Mouse (Mus musculus): ENCODE results near the gene Ssr2.

Gene Ssr2

DNA sequence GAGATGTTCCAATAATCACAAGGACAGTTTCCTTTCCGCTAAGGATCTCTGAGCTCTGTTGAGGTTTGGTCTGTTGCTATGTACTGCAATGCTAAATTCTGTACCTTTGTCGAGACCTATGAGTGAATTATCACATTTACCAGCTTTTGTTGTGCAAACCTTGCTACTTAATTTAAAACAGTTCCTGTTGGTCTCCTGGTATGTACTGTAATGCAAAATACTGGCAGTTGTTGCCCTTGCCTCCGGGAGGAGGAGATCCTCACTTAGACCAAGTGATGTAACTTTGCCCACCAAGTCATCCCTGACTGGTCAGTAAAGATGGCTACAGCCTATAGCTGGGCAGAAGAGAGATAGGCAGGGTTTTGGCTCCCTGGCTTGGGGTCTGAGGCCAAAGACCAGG lies at the start of gene Ssr2:
Gene Ssr2, plus strand, starts transcription at position 337 of the 400 bp plus-strand sequence.
- DNase-seq (ENCODE audit: low read depth, low spot score), result no peak

DNA sequence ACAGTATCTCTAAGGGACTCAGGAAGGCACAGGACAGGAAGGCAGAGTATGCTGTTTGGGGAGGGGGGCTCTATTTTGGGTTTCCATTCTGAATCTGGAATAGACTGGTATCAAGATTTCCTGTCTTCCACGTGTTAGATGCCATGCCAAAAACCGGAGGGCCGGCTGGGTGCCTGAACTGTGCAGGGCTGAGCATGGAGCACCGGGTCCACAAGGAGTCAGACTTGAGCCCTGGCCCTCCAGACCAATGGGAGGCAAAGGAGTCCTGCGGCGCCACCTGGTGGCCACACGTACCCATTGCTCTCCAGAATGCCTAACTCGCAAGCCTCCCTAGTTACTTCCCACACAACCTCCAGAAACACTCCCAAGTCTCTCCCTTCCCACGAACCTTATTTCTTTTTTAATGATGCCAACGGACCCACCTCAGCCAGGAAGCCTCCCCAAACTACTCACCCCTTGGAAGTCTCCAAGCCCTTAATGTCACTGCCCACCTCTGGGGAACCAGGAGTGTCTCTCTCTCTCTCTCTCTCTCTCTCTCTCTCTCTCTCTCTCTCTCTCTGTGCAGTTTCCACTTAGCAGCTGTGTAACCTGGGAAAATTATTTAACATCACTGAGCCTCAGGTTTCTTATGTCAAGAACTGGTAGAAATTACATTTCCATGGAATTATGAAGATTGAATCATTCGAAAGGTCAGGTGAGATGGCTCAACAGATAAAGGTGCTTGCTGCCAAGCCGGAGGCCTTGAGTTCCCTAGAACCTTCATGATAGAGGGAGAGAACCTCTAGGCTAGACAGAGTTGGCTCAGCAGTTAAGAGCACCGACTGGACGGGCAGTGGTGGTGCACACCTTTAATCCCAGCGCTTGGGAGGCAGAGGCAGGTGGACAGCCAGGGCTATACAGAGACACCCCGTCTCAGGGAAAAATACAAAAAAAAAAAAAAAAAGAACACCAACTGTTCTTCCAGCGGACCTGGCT lies 49.2 kb upstream of the Ssr2 start:
- peak; percentile 93 for DNase-seq (ENCODE audit: low read depth, low spot score)

DNA sequence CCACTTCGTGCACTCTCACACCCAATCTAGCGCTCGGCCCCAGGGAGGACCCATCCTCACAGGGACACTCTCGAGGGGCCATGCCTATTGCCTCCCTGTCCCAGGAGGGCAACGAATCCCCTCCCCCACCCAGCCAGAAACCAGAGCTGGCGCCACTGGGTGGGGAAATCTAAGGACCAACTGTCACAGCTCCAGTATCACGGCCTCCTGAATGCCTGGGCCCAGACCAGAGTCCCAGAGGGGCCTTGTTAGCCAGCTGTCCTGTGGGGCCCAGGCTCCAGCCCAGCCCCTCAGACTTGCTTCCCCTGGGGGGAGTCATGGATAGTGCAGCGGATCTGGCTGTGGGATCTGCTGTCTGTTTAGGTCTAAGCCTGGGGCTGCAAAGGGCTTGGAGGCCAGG lies 48.1 kb upstream of the Ssr2 start:
- DNase-seq (ENCODE audit: low read depth, low spot score), result no peak

DNA sequence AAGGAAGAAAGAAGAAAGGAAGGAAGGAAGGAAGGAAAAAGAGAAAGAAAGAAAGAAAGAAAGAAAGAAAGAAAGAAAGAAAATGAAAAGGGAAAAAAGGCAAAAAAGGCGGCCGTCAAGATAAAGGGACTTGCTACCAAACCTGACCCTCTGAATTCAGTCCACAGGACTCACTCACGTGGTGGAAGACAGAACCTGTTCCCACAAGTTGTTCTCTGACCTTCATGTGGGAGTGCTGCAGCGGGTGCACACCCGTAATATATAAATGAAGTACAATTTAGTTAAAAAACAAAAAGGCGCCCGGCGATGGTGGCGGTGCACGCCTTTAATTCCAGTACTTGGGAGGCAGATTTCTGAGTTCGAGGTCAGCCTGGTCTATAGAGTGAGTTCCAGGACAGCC lies 47.0 kb upstream of the Ssr2 start:
- no peak for DNase-seq (ENCODE audit: low read depth, low spot score)

DNA sequence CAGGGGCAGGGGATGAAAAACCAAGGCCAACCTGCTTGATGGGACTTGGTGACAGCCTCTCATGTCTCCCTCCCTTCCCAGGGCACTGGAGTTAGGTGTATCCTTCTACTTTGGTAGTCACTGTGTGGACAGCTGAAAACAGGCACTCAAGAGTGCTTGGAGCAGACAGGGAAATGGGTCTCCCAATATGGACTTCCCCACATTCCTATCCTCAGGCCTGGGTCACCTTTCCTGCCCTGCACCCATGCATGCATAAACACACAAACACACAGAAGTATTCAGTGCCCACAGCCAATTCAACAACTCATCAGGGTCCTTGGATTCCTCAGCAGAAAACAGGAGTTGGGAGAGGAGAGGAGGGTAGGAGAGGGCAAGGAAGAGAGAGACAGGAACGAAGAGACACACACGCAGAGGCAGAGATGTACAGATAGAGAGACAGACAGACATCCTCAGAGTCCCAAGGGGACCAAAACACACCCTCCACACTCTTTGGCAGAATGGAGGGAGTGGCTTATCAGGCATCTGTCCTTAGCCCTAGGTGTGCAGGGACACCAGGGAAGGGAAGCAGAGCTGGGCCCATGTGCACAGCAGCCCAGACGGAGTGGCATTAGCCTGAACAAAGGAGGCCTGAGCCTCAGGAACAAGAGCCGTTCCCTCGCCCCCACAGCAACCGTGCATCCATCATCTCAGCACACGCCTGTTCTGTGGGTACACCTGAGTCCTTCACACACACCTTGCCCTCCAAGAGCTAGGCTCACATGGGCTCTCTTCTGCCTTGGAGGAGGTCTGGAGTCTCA lies 46.3 kb upstream of the Ssr2 start:
- DNase-seq (ENCODE audit: low read depth, low spot score), result no peak

DNA sequence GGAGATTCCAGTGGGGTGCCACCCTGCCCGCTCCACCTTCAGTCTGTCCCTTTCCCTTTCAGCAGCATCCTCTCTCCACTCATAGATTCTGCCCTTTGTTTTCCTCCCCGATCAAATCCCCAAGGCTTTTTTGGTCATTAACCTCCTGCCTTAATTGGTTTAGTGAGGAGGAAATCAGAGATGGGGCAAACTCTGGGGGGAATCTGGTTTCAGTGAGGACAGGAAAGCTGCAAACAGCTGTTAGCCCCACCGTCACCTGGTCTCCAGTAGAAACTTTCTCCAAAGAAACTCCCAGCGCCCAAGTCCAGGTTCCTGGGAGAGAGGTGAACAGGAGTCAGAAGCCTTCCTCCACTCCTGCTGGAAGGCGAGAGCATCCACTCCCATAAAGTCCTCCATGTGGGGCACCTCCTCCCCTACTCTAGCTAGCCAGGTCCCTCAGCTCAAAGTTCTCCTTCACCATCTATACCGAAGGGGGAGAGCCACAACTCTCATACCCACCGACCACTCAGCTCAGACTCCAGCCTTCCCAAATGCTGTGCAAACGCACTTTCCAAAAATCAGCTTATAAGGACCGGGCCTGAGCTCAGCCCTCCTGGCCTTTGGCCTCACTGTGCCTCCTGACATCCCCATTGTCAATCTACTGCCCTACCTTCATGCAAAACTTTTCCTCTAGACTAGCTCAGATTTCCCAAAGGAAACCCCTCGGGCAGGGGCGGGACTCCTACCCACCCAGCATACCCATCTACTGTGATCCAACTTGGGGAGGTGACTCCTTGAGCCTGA lies 45.4 kb upstream of the Ssr2 start:
- no peak for DNase-seq (ENCODE audit: low read depth, low spot score)

DNA sequence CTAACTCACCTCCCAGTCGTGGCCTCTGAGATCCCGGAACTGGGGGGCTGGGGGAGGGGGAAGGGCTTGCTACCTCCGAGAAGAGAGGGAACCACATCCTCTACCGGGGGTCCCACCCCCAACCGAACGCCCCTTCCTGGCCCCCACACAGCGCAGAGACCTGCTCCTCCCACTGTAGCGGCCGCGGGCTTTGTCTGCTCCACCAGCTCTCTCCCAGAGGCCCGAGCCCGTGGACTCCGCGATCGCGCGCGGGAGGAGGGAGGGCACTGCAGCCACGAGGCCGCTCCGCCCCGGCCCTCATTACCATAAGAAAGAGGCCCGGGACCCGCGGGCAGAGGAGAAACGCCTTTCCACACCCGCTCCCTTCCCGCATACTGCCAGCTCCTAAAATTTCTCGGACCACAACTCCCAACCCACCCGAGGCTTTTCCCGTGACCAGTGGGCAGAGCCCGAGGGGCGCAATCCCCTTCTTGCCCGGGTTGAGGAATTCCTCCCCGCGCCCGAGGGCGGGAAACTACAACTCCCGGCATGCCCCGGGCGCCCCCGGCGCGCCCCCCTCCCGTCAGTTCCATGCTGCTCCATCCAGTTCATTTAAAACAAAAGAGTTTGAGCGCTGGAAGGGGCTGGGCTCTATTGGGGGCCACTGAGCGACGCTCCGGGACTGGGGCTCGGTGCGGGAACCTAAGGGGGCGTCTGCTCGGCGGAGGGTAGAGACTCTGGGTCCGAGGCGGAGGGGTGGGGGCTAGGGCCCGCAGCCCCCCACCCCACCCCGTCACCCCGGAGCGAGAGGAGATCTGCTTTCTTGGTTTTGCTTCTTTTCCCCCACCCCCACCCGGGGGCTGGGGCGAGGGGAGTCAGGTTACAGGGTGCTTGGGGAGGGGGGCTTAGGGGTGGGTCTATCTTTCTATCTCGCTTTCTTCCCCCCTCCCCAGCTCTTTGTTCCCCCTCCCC lies 44.1 kb upstream of the Ssr2 start:
- peak; percentile 94 for DNase-seq (ENCODE audit: low read depth, low spot score)

DNA sequence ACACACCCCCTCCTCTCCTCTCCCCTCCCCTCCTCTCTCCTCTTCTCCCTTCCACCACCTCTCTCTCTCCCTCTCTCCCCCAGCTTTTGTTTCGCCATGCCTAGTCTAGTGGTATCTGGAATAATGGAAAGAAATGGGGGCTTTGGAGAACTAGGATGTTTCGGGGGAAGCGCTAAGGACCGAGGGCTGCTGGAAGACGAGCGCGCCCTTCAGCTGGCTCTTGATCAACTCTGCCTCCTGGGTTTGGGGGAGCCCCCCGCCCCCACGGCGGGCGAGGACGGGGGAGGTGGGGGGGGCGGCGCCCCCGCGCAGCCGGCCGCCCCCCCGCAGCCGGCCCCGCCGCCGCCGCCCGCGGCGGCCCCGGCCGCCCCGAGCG lies 43.4 kb upstream of the Ssr2 start, which contains the start of gene Mex3a:
Gene Mex3a, plus strand, starts transcription at position 97 of the 376 bp plus-strand sequence.
- no peak for DNase-seq (ENCODE audit: low read depth, low spot score)

DNA sequence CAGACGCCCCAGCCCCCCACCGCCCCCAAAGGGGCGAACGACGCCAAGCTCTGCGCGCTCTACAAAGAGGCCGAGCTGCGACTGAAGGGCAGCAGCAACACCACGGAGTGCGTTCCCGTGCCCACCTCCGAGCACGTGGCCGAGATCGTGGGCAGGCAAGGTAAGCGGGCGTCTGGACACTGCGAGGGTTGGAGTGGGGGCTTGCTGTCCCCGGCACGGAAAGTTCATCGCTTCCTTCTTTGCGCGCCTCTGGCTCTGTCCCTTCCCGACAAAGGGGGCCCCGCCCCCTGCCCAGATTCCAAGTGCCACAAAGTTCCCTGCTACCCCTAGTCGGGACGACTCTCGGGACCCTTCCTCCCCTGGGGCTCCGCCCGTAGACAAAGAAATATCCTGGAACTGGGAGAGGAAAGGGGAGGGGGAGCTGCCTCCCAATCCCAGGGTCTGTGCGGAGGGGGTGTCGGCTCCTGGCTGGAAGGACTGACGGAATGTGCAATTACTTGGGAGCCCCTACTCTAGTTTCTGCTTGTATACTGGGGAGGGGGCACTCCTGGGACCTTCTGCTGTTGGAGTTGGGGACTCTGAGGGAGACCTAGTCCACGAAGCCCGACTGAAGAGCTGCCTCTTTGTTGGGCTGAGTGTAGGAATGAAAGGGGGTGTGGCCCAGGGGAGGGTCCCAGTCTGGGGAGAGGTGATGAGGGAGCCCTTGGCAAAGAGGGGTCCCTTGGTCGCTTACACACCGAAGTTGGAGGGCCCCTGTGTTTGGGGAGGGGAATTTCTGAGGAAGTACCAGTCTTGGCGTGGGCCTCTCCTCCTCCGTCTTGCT lies 42.8 kb upstream of the Ssr2 start:
- peak; percentile 70 for DNase-seq (ENCODE audit: low read depth, low spot score)

DNA sequence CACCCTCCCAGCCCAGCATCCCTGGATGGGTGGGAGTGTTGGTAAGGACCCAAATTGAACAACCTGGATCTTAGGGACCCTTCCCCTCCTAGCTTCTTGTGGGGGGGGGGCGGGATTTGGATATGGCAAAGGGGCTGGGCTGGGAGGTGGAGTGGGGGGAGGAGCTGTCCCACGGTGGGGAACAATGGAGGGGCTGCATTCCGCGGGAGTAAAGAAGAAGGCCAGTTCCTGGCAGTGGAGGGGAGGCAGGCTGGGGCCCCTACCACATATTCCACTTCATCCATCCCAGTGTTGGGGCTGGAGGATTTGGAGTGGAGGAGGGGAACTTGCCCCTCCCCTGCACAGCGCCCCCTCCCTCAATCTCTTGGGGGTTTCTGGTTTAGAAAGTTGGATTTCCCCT lies 42.0 kb upstream of the Ssr2 start:
- DNase-seq (ENCODE audit: low read depth, low spot score), result no peak

DNA sequence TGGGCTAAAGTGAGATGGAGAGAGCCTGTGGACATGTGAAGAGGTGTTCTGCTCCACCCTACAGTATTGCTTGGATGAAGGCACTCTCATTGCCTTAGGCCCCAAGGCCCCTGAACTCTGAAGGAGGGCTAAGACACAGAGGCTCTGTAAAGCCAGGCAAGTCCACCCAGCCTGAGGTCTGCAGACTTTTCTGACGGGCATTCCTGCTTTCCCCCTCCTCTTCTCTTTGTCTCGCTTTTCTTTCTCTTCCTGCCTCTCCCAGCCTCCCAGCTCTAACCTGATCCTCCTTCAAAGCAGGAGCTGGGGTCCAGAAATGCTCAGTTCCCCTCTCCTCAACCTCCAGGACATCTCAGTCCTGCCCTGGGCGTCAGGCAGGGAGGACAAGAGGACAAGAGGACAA lies 40.7 kb upstream of the Ssr2 start:
- no peak for DNase-seq (ENCODE audit: low read depth, low spot score)

DNA sequence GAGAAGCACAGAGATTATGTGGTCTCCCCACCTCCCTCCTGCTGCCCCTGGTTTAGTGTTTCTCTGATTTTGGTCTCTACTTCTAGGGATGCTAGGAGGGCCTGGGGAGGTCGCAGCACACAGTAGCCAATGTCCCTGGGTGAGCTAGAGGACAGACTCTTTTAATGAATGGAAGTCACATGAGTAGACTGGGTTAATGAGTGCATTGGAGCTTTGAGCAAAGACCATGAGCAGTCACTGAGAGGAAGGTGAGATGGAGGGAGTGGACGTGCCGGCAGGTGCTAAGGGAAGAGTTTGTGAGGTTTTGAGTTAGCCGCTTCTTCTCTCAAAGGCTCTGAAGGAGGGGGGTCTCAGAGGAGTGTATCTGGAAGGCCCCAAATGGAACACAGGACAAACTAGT lies 40.1 kb upstream of the Ssr2 start:
- DNase-seq (ENCODE audit: low read depth, low spot score), result no peak

DNA sequence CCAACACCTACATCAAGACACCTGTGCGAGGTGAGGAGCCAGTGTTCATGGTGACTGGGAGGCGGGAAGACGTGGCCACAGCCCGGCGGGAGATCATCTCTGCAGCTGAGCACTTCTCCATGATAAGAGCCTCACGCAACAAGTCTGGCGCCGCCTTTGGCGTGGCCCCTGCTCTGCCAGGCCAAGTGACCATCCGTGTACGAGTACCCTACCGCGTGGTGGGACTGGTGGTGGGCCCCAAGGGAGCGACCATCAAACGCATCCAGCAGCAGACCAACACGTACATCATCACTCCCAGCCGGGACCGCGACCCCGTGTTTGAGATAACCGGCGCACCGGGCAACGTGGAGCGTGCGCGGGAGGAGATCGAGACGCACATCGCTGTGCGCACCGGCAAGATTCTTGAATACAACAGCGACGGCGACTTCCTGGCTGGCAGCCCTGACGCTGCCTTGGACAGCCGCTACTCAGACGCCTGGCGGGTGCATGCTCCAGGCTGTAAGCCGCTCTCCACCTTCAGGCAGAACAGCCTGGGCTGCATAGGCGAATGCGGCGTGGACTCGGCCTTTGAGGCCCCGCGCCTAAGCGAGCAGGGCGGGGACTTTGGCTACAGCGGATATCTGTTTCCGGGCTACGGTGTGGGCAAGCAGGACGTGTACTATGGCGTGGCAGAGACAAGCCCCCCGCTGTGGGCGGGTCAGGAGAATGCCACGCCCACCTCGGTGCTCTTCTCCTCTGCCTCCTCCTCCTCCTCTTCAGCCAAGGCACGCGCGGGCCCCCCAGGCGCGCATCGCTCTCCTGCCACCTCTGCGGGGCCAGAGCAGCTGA lies 39.4 kb upstream of the Ssr2 start:
- DNase-seq (ENCODE audit: low read depth, low spot score), result peak; percentile 67

DNA sequence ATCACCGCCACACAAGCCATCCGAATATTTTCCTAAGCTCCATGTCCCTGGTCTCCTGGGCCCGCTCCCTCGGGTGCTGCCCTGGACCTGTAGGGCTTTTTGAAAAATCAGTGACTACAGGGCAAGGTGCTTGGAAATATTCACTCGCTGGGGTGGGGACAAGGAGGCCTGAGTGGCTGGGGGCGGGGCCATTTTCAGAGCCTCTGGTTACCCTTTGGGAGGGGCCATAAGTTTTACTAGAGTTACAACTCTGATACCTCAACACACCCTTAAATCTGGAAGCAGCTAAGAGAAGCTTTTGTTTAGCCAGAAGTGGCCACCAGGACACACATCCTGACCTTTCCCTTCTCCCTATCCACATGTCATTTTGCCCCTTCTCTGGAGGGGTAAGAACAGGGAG lies 38.5 kb upstream of the Ssr2 start:
- no peak for DNase-seq (ENCODE audit: low read depth, low spot score)

DNA sequence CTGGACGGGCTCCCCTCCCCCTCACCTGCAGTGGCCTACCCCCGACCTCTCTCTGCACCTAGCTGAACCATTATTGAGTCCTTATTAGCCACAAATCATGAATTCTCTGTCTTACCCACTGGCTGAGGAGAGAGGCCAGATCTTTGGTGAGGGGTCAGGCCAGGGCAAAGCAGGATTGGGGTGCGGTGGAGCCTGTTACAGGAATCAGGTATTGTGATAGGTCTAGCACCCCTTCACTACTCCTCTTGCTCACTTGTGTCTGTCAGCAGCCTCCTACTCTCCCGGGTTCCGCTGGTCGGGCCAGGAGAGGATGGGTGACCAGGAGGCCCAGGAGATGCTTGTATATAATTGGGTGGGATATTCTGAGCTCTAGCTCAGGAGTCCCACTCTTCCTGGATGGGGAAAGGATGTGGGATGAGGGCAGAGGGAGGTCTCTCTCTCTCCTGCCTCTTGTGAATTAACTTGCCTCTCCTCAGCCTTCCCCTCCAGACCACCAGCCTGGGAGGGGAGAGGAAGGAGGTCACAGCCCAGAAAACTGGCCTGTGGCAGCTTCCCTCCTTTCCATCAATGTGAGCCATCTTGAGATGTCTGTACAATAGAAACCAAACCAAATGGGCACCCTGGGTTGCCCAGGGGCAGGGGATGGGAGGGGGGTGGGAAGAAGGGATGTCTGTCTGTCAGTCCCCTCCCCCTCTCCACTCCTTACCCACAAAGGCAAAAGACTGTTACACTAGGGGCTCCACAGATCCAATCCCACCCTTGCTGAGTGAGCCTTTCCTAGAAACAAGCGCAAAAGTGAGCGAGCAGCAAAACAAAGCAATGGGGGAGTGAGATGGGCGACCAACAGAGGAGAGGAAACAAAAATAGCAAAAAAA lies 37.2 kb upstream of the Ssr2 start:
- DNase-seq (ENCODE audit: low read depth, low spot score), result no peak

DNA sequence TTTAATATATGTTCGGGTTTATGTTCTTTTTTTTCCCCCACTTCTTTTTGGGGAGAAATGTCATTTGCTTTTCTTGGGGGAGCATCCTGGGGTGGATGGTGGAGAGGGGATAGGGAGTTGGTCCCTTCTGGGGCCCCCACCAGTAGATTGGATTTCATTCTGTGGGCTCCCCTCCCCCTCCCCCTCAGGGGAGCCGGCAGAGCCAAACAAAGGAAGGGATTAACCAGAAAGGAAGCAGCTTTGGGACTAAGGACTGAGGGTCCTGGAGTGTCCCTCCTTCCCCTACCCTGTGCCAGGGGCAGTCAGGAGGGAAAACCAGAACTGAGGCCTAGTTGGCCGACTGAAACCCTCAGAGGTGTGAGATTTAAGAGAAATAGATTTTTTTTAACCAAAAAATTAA lies 36.3 kb upstream of the Ssr2 start:
- no peak for DNase-seq (ENCODE audit: low read depth, low spot score)

DNA sequence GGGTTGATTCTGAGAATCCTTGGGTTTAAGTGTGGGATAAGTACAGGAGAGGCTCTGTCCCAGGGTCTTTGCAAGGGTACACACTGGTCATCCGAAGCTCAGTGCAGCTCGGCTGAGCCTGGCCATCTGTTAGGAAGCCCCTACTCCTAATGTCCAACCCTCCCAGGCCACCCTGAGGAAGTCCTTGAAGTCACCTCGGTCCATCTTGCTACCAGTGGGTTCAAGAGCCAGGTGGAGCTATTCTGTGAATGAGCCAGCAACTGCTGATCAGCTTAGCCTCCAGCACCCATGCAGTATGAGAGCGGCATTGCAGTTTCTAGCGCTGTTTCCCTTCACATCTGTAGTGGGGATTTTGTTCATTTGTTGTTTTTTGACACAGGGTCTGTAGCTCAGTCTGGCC lies 35.6 kb upstream of the Ssr2 start:
- no peak for DNase-seq (ENCODE audit: low read depth, low spot score)

All from forelimb bud, embryonic 11.5 days (tissue).